Mouse (Mus musculus) right cerebral cortex, postnatal 10 days (tissue): ENCODE measurements around the gene Map7.

ENCODE experiments used
- DNase-seq, 2 experiments: peaks; one replicate each; pipeline ENCODE4 v3.0.0; 2021; ENCODE audit warnings: low spot score in 2 of 2

Map7 gene

GRCm38 (mm10) chr10:20233451-20233850, 85.2 kb downstream of the Map7 start:
- no peak for DNase-seq

- DNase-seq = no peak
These were observed 86.2 kb downstream of the Map7 start for GRCm38 (mm10) chr10:20234466-20234865.

DNA sequence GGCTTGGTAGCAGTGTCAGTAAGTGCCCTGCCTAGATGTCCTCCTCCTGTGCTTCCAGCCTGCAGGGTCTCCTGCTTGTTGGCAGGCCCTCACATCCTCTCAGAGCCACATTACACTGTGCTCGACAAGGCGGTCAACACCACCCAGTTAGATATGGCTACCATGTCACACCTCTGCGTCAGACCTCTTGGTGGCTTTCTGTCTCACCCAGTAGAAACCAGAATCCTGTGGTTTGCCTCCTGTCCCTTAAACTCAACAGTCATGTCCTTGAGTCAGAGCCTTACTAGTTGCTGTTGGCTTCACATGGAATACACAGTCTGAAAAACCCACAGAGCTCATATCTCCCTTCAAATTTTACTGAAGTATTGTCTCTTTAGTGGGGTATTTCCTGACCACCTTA, 87.4 kb downstream of the Map7 start:
- DNase-seq = no peak

DNA sequence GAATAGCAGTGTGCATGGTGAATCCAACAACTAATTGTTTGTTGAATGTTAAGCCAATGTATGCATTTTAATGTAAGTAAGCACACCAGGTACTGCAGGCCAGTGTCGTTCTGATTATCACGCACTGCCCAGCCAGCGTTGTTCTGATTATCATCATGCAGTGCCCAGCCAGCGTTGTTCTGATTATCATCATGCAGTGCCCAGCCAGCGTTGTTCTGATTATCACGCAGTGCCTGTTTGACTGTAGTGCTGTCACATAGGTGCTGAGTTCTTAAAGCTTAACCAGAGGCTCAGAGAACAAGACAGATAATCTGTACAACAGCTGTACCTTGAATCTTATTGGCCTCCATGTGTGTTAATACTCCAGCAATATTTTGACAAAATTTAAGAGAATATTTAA, 88.0 kb downstream of the Map7 start:
- DNase-seq = no peak

GRCm38 (mm10) chr10:20238281-20238680, 90.0 kb downstream of the Map7 start:
- no peak for DNase-seq

GRCm38 (mm10) chr10:20240858-20241257, 92.6 kb downstream of the Map7 start:
- no peak for DNase-seq

- no peak for DNase-seq
These were observed 95.0 kb downstream of the Map7 start for GRCm38 (mm10) chr10:20243321-20243720.

GRCm38 (mm10) chr10:20245082-20245481, 96.8 kb downstream of the Map7 start:
- DNase-seq = no peak

- DNase-seq = no peak
These were observed 100.8 kb downstream of the Map7 start for GRCm38 (mm10) chr10:20249091-20249490.

DNA sequence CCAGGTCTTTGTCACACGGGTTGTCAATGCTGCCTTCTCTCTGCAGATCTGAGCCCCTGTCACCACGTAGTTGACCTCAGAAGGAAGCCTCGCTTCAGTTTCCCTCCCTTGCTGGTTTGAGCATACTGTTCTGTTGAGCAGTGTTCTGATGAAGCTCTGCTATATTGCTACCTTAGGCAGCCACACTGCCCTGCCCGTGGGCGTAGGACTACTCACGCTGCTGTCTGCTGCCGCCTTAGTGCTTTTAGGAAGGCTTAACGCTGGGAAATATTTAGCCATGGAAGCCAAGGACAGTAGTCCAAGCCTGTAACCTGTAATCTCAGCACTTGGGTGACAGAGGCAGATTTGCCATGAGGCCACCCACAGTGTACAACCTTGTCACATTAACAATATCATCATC, 107.3 kb downstream of the Map7 start:
- DNase-seq = no peak

DNA sequence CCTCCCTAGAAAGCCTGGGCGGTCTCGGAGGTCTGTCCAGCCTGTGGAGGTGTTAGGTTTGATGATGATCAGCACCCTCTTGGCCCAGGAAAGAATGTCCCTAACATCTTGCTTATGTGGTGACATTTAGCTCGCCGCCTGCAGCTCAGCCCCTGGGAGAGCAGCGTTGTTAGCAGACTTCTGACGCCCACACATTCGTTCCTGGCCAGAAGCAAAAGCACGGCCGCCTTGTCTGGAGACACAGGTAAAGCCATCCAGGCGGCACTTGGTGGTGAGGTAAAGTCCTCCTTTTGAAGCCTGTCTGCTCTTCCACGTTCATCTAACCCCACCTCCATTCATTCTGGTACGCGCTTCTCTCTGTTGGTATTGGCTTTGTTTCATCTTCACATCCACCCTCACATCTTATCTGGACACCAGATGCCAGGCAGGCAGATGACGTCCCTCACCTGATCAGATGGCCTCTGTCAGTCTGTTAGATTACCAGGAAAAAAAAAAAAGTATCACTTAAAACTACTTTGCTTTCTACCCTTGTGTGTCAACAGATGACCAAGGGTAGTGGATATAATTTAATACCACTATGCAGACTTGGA, 108.9 kb downstream of the Map7 start:
- no peak for DNase-seq

DNA sequence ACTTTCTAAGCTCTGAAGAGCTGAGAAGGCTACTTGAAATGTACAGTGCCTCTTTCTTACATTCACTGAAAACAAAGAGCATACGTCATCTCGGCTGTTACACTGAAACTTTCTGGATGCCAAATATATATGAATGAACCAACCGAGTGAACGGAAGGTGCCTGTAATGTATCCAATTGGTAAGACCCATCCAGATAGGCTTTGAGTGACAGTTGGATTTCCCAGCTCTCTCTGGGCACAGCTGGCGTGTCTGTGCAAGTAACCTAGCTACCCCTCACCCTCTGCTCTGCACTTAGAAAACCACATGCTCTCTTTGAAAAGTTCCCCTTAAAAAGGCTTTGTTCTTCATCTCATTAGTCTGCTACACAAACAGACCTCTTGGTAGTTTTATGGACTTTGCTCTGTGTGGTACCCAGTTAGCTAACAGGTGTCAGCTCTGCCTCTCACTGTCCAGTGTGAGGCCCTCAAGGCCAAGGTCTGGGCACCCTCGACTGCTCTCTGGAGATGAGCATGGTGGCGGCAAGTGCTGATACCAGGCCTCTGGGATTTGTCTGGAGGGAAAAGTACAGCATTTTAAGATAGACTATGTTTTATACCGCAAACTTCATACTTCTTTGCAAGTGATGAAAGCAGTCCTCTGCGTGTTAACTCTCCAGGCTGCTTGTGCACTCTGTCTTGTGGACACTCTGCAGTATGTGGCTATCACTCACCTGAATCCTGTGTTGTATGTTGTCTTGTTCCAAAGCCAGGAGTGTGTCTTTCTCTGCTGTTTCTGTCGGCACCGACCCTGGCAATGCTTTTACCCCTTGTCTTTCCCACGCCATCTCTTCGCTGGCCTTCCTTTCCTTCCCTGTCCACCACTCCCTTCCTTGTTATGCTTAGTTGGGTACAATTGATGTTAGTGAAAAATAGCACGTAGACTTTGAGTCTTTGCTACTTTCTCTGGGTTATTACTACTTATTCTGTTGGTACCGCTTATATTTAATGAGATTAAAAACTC, 109.8 kb downstream of the Map7 start:
- DNase-seq = no peak

- no peak for DNase-seq
These were observed 111.2 kb downstream of the Map7 start for GRCm38 (mm10) chr10:20259476-20259875.

DNA sequence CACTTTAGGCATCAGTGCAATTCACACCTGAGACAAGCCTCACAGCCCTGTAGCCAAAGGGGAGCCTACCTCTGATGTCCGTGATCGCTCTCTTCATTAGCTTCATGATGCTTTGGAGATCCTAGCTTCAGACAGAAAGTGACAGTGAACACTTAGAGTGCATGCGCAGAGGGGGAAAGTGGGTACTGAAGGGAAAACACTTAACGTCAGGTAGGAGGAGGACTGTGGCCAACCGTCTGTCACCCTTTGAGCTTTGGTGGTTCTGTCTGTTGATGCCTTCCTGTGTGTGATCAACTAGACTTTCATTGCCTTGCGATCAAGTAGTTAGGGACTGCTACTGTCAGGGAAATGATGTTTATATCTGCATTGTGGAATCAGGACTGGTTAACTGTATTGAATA, 114.6 kb downstream of the Map7 start:
- DNase-seq = no peak

DNA sequence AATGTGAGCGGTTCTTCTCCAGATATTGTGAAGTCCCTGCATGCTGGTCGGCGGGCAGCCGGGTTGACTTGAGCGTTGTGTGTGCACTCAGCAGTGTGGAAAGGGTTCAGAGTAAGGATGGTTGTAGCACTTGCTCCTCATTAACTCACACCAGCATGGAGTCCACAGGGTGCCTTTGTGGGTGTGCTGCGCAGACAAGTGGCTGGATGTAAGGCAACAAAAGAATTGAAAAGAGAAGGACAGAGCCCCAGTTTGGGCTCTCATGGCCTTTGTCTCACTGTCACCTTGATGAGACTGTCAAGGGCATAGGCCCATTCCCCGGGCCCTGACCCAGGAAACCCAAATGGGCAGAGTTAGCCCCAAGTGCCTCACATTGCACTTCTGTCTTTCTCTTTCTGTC, 116.2 kb downstream of the Map7 start:
- DNase-seq = no peak

GRCm38 (mm10) chr10:20267032-20267431, 118.8 kb downstream of the Map7 start:
- no peak for DNase-seq

GRCm38 (mm10) chr10:20268945-20269344, 120.7 kb downstream of the Map7 start:
- no peak for DNase-seq

DNA sequence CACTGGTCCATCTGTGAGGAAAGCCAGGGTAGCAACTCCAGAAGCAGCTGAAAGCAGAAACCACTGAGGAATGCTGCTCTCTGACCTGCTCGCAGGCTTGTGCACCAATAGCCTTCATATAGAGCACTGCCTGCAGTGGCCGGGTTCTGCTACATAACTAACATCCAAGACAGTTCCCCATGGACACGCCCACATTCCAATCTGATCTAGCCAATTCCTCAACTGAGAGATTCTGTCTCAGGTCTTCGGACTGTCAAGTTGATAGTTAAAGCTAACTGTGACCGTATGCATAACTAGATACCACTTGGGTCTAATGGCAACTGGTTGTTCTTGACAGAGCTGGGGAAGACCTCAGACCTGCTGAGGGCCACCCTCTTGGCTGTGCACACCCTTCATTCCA, 124.1 kb downstream of the Map7 start:
- no peak for DNase-seq

- no peak for DNase-seq
These were observed 125.0 kb downstream of the Map7 start for GRCm38 (mm10) chr10:20273278-20273677.

DNA sequence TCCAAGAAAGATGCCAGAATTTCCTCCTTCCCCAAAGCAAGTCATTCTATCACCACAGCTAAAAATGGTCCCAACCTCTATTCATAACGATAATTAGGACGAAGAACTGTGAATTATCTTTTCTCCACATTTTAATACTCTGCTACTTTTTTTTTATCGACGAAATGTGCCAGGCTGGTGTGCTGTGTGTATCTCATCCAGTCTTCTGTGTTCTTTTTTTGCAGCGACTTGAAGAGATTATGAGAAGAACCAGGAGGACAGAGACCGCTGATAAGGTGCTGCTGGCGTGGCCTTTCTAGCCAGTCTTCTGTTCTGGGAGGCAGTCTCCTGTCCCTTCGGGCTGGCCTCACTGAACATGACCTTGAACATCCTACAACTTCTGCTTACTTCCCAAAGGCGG, 125.8 kb downstream of the Map7 start:
- no peak for DNase-seq

DNA sequence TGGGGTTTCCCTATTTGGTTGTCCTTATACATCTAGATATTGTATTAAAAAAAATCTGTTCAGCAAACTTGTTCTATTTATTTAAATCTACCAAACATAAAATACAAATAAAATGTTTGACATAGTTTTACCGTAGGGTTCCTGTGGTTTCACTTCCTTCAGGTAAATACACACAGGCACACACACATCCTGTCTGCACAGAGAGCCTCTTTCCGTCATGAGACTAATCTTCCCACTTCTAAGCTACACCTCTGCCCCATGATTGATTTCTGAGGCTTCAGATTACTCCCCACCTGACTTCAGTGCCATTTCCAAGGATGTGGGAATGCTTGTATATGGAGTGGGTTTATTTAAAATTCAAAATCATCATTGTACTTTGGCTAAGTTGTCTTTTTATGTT, 133.2 kb downstream of the Map7 start:
- DNase-seq = no peak

- peak; percentile 49 to 71 for DNase-seq
These were observed 137.2 kb downstream of the Map7 start for GRCm38 (mm10) chr10:20285289-20285975.
